Mouse (Mus musculus) left cerebral cortex, postnatal 25 days (tissue): ENCODE measurements around the gene Chit1. TPM values are rescaled to one million over a fixed set of nuclear protein-coding genes. Genes with fewer than 3 reads are reported as not detected.

Experiments
- DNase-seq, 2 experiments: peaks; one replicate each; pipeline ENCODE4 v3.0.0; 2022; ENCODE audit warnings: low spot score in 2 of 2, mixed read lengths in 1 of 2
- intact Hi-C: fragments of 180-260 bp; cut with DNase I; formaldehyde crosslinking; loops from one replicate; pipeline ENCODE4 v1.15.1; 2025
- total RNA-seq, 2 experiments: library from RNA; stranded (reverse); gene quantifications; 2 replicates each; pipeline ENCODE4 v1.2.3; 2021

Chit1 gene
- total RNA-seq, 2 experiments from 2014 or later, result not detected

GRCm38 (mm10) chr1:134164454-134164853 lies 53.4 kb downstream of the Chit1 start:
- intact Hi-C loops, result no loop called here
- DNase-seq, result no peak

DNA sequence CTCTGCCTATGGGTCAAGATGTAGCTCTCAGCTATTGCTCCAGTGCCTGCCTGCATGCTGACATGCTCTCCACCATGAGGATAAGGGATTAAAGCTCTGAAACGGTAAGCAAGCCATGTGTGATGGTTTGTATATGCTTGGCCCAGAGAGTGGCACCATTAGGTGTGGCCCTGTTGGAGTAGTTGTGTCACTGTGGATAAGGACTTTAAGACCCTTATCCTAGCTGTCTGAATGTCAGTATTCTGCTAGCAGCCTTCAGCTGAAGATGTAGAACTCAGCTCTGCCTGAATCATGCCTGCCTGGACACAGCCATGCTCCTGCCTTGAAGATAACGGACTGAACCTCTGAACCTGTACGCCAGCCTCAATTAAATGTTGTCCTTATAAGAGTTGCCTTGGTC lies 55.5 kb downstream of the Chit1 start:
- intact Hi-C loops, result no loop called here
- DNase-seq, result no peak

- intact Hi-C loops, result no loop called here
- peak in 1 of 2 experiments; percentile 76 for DNase-seq
These were observed 56.6 kb downstream of the Chit1 start for GRCm38 (mm10) chr1:134167416-134168305.

- intact Hi-C loops, result no loop called here
- no peak for DNase-seq
These were observed 57.5 kb downstream of the Chit1 start for GRCm38 (mm10) chr1:134168567-134168966.

DNA sequence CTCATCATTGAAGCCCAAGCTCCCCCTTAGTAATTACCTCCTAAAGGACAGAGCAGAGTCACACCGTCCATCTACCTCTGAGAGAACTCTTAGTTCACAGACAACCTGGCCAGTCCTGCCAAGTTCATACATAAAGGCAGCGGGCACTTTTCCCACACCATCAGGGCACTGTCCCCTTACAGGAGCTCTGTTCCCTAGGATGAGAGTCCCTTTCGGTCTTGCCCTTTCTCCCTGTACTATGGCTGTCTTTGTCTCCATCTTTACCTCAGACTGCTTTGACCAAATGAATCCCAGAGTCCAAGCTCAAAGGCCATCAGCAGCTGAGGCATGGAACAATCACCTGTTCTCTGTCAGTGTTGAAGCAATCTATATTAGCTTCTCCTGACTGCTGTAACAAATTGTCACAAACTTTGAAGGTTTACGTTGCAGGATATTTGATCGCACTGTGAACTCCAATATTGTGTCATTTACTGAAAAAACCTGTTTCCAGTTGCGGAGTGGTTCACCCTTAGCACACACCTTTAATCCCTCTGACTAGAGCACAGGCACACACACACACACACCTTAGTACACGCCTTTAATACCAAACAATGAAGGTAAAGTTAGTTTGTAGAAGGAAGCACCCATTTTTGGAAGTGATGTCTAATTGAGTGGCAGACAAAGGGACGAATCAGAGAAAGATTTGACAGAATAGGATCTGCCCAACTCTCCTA lies 58.1 kb downstream of the Chit1 start:
- DNase-seq, result no peak
- intact Hi-C loops, result no loop called here

DNA sequence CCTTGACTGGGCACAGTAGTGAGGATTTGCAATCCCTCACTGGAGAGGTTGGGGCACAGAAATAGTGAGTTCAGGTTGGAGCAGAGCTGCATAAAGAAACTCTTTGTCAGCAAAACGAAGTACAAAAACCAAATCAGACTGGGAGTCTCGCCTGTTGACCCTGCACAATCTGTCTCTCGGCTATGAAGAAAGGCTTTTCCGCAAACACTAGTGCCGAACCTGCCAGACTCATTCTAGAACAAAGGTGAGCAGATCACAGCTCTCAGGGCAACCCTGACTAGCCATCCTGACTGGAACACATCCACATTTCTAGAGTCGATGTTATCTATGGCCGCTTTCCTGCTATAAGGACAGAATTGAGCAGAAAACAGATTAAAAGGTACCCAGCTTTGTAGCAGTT lies 62.0 kb downstream of the Chit1 start:
- DNase-seq, result no peak
- intact Hi-C loops, result no loop called here

DNA sequence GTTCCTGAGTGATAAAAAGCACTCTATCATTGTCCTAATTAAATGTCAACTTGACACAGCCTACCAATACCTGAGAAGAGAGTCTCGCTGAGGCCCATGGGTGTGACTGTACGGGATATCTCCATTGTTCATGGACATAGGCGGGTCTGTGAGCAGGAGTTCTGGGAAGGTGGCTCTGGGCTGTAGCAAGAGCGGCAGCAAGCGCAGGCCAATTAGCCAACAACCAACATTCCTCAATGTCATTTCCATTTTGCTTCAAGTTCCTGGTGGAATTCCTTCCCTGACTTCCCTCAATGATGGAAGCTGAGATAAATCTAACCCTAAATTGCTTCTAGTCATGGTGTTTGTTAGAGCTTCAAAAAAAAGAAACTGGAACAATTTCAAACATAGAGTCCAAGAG lies 66.9 kb downstream of the Chit1 start:
- intact Hi-C loops, result no loop called here
- no peak for DNase-seq

DNA sequence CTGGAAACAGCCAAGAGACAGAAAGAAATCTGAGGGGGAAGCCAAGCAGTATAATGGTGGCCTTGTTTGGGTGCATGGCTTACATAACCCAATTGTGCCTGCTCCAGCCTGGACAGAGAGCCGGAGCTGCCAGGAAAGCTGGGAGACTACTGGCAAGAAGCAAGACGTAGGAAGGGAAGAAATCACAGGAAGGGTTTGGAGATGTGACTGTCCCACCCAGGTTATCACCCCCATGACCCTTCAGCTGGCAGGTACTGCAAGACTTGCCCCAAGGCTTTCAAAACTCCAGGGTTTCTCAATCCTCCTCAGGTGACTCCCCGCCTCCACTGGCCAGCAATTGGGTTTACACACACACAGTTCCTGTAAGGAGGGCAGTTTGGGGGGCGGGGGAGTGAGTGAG lies 71.0 kb downstream of the Chit1 start, which contains the start of gene Chil1:
Chil1 (plus strand) TSS at position 152 of the 400 bp plus-strand sequence.
- DNase-seq, result peak in 1 of 2 experiments; percentile 53
- intact Hi-C loops, result no loop called here

DNA sequence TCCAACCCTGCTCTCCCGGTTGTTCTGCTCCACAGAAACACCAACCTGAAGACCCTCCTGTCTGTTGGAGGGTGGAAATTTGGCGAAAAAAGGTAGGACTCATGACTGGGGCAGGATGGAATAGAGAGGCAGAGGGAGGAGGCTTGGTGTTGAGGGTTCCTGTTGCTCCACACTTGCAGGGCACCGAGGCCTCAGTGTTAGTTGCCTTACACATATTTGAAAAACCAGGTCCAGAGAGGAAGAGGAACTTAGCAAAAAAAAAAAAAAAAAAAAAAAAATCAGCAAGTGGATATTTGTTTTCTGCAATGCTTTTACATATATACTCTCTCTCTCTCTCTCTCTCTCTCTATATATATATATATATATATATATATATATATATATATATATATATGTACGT lies 73.0 kb downstream of the Chit1 start:
- intact Hi-C loops, result no loop called here
- no peak for DNase-seq

DNA sequence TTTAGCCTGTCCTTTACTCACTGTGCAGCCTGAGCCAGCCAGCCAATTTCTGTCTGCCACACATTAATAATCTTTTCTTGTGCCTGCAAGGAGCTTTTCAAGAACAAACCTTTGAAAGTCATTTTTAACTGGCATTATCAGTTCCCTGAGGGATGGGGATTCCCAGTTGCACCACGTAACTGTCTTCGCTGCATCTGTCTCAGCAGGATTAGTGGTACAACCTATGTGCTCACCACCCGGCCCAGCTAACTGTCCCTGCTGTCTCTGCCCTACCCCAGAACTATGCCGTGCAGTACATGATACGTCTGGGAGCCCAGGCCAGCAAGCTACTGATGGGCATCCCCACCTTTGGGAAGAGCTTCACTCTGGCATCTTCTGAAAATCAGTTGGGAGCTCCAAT lies 77.2 kb downstream of the Chit1 start:
- intact Hi-C loops, result no loop called here
- DNase-seq, result no peak

DNA sequence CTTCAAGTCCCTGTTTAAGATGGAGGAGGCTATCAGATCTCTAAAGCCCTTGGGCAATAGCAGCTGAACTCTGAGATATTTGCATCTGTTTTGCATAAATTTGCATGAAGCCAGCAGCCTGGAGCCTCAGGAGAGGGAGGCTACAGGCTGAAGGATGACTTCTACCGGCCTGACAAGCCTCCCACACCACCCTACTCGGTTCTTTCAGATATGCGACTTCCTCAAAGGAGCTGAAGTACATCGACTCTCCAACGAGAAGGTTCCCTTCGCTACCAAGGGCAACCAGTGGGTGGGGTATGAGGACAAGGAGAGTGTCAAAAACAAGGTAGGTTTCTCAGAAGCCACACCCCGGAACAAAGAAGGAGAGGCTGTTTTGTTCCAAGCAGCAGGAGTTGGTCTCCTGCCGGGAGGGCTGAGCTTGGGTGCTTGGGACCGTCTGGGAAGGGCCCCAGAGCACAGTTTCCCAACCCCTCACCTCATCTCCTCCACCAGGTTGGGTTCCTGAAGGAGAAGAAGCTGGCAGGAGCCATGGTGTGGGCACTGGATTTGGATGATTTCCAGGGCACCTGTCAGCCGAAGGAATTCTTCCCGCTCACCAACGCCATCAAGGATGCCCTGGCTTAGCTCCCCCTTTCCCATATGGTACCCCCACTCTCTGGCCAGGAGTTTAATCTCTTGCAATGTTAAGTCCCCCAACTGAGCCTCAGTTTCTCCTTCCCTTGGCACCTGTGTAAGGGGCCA lies 78.1 kb downstream of the Chit1 start:
- intact Hi-C loops, result no loop called here
- DNase-seq, result peak in 1 of 2 experiments; percentile 59

GRCm38 (mm10) chr1:134191192-134191591 lies 80.2 kb downstream of the Chit1 start:
- intact Hi-C loops, result no loop called here
- no peak for DNase-seq

DNA sequence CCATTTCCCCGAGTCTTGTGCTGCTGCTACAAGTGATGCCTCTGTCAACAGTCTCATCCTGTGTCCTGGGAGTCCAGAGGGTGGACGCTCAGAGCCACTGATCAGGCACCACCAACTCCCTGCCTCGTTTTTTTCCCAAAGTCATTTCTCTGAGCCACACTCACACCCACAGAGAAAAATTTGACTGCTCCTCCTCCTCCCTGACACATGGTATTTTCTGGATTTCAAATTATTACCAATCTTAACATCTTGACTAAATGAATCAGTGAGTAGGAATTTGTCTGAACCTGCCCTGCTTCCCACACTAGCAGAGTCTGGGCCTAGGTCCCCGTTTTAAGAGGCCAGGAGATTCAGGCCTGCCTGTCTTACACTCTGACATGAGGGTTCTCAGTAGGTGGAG lies 81.0 kb downstream of the Chit1 start:
- intact Hi-C loops, result no loop called here
- DNase-seq, result peak in 1 of 2 experiments; percentile 39

- intact Hi-C loops, result no loop called here
- no peak for DNase-seq
These were observed 82.1 kb downstream of the Chit1 start, which contains the start of gene Mybph for GRCm38 (mm10) chr1:134193126-134193525. Gene Mybph (plus strand): TSS chr1:134193448.

DNA sequence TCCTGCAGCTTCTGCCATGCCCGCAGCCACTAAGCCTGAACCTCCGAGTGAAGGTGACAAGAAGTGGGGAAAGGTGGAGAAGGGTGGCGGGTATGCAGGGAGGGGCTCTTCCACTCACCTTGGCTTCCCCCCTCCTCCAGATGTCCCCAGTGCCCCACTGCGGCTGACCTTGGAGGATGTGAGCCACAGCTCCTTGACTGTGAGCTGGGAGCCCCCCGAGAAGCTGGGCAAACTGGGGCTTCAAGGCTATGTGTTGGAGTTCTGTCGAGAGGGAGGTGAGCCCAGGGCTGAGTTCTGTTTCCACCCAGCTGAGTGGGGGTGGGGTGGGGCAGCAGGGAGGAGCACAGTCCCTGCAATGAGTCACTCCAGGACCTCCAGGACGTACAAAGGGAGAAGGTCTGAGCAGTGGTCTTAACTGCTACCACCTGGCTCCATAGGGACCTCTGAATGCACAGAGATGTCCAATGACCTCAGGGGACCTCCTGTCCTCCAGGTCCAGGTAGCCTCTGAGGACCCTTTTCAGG lies 82.7 kb downstream of the Chit1 start:
- no peak for DNase-seq

GRCm38 (mm10) chr1:134194298-134195022 lies 83.4 kb downstream of the Chit1 start:
- intact Hi-C loops, result loop anchor here (5.0 kb wide), 1 partner anchor 138 kb away; the partner anchor contains the start of gene Ppfia4
- DNase-seq, result no peak

More for the DNA sequence above, 82.7 kb downstream of the Chit1 start:
- intact Hi-C loops, result no loop called here

GRCm38 (mm10) chr1:134195117-134195516 lies 84.1 kb downstream of the Chit1 start:
- intact Hi-C loops, result loop anchor here (5.0 kb wide), 1 partner anchor 137 kb away; the partner anchor contains the start of gene Ppfia4
- DNase-seq, result no peak

GRCm38 (mm10) chr1:134195571-134195970 lies 84.5 kb downstream of the Chit1 start:
- peak in 1 of 2 experiments; percentile 73 for DNase-seq
- intact Hi-C loops, result loop anchor here (5.0 kb wide), 1 partner anchor 137 kb away; the partner anchor contains the start of gene Ppfia4

DNA sequence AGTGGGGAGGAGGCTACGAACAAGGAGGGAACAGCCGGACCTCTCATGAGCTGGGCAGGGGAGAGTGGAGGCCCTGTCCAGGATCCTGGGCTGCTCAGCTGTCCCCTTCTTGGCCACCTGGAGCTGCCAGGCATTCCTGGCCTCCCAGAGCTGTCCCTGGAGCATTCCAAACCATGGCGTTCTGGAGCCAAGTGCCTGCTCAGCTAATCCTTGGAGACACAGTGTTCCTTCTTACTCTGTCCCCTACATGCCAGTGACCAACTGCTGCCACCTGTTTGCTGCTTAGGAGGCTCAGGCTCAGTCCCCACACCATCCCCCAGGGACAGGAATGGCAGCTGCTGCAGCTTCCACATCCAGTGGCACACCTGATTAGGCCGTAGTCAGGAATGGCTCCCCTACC lies 84.9 kb downstream of the Chit1 start:
- DNase-seq, result peak in 1 of 2 experiments; percentile 50
- intact Hi-C loops, result loop anchor here (2.0 to 5.0 kb wide), 3 partner anchors 45 to 136 kb away; partner anchors contain the start of gene Ppfia4
